Mouse (Mus musculus) layer of hippocampus, adult 2 months (tissue): ENCODE results near the gene Ttc19. TPM values are rescaled to one million over a fixed set of nuclear protein-coding genes. Genes with fewer than 3 reads are reported as not detected.
"Not testable (repeated sequence)": the region's sequence is repeated elsewhere in the genome, so short reads cannot be mapped to it uniquely, and the experiment has no call there.

Experiments used
- DNase-seq, 2 experiments: peaks; one replicate each; pipeline ENCODE4 v3.0.0; 2022; ENCODE audit warnings: low spot score in 2 of 2
- H3K27ac ChIP-seq: fragments of 200-600 bp; 2 replicates; pipeline ENCODE4 v1.8.1; 2022
- H3K4me3 ChIP-seq: fragments of 200-600 bp; 2 replicates; pipeline ENCODE4 v1.8.1; 2022; ENCODE audit warnings: mild to moderate bottlenecking
- CTCF ChIP-seq: fragments of 200-600 bp; conservative IDR thresholded peaks from 2 replicates; pipeline ENCODE4 v1.8.1; 2022; ENCODE audit warnings: antibody characterized with exemption, mild to moderate bottlenecking, moderate library complexity
- total RNA-seq, 2 experiments: library from RNA; stranded (reverse); gene quantifications; 2 replicates each; pipeline ENCODE4 v1.2.3; 2021

The Ttc19 gene
- total RNA-seq, 2 experiments from 2014 or later = 87.3 to 91.7 TPM

DNA sequence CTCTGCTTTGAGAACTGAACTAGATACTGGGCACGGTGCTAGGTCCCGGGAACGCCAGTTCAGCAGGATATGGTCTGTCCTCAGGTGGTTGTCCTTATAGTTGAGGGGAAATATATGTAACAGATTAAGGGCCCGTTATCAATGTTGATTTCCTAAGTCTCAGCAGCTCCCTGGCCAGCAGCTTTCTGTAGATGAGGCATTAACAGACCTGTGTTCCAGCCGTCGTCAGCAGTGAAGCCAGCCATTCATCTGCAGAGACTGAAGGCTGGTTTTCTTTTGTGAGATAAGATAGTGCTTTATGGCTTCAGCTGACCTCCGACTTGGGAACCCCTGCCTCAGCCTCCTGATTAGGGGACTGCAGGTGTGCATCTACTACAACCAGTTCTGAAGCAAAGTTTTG, 17.3 kb upstream of the Ttc19 start:
- DNase-seq = no peak
- TF ChIP-seq CTCF = no peak
- no peak overlapping the region for H3K4me3 ChIP-seq
- H3K27ac ChIP-seq = peak overlapping the region; percentile 3; the same call in 1 of the 2 replicates

DNA sequence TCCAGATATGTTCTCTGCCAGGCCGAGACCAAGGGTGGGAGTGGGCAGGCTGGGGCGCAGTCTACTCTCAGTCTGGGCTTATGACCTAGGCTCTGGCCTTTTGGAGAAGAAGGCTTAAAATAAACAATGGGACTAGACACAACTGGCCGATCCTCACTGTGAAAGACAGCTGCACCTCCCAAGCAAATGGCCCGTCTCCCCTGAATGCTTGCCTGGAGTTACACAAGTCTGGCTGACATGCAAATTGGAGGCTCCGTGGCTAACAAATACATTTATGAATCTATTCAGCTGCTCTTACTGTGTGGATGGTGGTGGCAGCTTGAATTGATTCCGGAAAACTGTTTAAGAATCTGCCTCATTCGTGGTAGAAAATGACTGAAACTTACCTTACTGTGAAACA, 15.6 kb upstream of the Ttc19 start:
- peak overlapping the region; percentile 40; the same call in 1 of the 2 replicates for H3K27ac ChIP-seq
- TF ChIP-seq CTCF = no peak
- no peak overlapping the region for H3K4me3 ChIP-seq
- DNase-seq = no peak

DNA sequence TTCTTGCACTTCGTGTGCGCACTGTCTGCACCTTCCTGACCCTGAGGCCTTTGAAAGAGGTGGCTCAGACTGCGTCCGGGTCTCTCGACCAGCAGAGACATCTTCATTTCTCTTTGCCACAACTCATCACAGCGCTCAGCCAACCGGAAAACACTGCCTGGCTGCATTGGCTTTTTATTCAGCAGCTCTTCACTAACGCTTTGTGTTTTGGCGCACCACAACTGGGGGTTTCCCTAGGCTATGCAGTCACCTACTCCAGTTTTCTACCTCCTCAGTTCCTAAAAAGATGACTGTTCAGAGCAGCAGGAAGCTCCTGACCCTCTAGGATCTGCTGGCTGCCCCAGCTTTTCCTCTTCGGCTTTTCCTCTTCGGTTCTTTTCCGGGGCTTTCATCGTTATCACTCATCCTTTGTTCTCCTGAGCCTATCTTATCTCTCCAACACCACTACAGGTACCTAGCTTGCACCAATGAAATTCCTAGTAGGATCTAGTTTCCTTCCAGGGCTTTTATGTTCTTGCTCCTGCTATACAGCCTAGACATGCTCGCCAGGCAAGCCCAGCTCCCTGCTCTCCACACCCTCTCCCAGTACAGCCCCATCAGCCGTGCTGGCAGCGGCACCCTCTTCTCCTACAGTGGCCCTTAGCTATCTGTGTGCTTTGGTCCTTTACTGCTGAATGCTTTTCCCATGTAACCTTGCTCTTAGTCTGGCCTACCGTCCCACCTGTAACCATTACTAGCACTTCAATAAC, 14.6 kb upstream of the Ttc19 start:
- no peak for DNase-seq
- Histone ChIP-seq H3K27ac (no peak overlapping the region), H3K4me3 (no peak overlapping the region)
- no peak for TF ChIP-seq CTCF

DNA sequence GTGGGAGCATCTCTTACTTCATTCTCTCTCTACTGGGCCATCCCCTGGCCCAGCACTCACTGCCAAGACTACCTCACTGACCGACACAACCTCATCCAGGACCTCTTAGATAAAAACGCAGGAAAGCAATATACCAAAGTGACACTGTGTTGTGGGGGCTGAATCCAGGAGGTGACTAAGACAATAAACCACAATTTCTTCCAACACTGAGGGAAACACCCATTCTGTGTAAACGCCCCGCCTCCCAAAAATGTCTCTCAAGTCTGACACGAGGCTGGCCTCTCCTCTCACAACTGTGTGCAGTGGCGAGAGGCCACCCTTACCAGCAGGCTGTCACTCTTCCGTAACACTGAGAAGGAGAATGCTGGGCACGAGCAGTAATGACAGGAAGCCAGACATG, 12.9 kb upstream of the Ttc19 start:
- TF ChIP-seq CTCF = no peak
- no peak for DNase-seq
- no peak overlapping the region for H3K4me3 ChIP-seq
- H3K27ac ChIP-seq = no peak overlapping the region

DNA sequence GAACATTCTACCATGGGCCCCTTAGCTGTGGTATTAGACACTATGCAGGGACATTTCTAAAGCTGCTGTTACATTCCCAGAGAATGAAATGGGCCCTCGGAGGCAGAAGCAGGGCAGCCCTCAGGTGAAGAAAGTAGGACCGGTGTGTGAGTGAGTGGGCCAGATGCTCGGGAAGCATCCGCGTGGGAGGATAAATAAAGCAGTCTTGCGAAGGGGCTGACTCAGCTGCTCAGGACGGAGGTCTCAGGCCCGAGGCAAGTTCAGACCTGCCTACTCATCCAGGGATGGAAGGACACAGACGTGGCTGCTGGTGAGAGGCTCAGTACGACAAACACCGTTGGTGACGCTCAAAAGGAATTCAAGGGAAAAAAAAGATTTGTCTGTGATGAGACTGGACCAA, 12.2 kb upstream of the Ttc19 start:
- Histone ChIP-seq H3K4me3 (no peak overlapping the region), H3K27ac (no peak overlapping the region)
- DNase-seq = no peak
- no peak for TF ChIP-seq CTCF

DNA sequence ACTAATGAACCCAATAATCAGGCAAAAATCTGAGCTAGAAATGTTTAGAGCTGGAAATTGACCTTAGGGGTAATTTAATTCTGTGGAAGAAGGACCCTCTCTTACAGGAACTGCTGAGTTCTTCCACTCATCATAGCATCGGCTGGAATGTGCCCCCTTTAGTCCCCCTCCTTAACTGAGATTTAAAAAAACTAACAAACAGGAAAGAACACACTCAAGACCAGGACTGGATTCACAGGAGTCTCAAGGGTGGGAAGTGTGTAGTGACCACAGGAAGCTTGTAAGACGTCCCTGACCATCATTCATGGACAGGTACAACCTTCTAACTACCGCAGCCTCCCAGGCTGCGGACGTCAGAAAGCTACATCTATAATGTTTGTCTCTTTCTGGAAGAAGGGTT, 10.4 kb upstream of the Ttc19 start:
- no peak for TF ChIP-seq CTCF

DNA sequence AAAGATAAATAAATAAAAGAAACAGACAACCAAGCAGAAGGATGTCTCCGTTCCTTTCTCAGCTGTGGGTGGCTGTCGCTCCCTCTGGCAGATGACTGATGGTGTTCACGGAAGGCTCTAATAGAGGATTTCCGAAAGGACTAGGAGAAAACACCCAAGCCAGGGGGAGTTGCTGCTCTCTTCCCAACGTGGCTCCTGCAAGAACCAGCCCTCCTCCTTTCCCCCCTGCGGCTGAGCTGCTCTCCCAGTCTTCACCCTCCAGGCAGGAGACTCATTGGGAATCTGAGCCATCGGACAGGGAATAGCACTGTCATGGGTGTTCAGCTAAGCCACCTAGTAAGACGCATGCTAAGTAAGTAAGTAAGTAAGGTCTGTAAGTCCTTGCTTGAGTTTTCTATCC, 4.2 kb upstream of the Ttc19 start:
- Histone ChIP-seq H3K27ac (no peak overlapping the region), H3K4me3 (no peak overlapping the region)
- TF ChIP-seq CTCF = no peak
- DNase-seq = no peak

More for the DNA sequence above, 10.4 kb upstream of the Ttc19 start:
- H3K27ac ChIP-seq = no peak overlapping the region
- no peak for DNase-seq
- H3K4me3 ChIP-seq = no peak overlapping the region

DNA sequence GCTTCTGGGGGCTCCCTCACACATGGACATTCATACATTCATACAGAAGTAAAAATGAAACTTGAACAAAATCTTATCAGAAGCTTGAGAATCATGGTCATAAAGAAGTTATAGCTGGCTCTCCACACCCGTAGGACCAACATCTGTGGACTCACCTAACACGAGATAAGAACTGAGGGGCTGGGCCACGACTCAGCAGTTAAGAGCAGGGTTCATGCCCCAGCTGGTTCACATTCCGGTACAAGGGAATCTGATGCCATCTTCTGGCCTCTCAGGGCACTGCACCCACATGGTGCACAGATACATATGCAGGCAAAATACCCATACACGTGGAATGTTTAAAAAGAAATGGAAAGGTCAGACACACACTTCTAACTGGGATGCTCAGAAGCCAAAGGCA, 3.2 kb upstream of the Ttc19 start:
- TF ChIP-seq CTCF = peak; percentile 81

DNA sequence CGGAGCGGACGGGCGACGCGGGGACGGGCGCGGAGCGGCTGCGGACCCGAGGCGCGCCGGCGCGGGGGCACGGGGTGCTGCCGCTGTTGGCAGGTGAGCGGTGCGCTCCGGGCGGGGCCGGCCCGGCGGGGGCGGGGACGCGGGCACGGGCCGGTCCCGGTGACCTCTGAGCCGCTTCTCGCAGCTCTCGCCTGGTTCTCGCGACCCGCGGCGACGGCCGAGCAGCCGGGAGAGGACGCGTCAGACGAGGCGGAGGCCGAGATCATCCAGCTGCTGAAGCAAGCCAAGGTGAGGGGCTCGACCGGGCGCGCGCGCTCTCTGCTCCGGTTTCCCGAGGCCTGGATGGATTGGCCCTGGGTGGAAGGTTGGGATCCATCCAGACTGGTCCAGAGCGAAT, 326 bp downstream of the Ttc19 start:
- peak overlapping the region; percentile 90 for H3K27ac ChIP-seq
- peak overlapping the region; percentile 96 for H3K4me3 ChIP-seq
- no peak for TF ChIP-seq CTCF
- peak; percentile 16 to 35 for DNase-seq

More for the DNA sequence above, 3.2 kb upstream of the Ttc19 start:
- DNase-seq = peak in 1 of 2 experiments; percentile 31
- H3K4me3 ChIP-seq = no peak overlapping the region
- no peak overlapping the region for H3K27ac ChIP-seq

DNA sequence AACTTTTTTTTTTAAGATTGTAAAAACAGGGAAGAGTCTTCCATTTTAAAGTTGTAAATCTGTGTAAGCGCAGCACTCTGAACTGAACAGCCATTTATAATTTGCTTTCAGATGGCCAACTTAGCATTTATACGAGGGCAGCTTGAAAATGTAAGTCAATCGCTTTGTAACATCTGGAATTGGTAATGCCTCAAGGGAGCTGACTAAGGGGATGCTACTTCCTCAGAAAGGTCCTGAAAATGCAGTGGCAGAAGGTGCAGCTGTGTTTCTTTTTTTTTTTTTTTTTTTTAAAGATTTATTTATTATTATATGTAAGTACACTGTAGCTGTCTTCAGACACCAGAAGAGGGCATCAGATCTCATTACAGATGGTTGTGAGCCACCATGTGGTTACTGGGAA, 2.7 kb downstream of the Ttc19 start:
- H3K27ac ChIP-seq, H3K4me3 ChIP-seq, DNase-seq: not testable (repeated sequence)
- TF ChIP-seq CTCF = peak; percentile 30

DNA sequence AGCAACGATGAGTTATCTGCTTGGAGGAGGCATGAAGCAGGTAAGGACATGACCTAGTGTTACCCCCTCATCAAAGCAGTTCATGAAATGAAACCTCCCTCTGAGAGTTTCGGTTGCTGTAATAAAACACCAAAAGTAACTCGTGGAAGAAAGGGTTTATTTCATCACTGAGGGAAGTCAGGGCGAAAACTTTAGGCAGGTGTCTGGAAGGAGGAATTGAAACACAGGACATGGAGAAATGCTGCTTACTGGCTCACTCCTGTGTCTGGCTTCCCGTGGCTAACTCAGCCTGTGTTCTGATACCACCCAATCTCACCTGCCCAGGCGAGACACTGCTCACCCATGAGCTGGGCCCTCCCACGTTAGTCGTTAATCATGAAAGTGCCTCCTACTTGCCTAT, 3.7 kb downstream of the Ttc19 start:
- TF ChIP-seq CTCF = no peak
- Histone ChIP-seq H3K27ac (no peak overlapping the region), H3K4me3 (no peak overlapping the region)
- DNase-seq = no peak

DNA sequence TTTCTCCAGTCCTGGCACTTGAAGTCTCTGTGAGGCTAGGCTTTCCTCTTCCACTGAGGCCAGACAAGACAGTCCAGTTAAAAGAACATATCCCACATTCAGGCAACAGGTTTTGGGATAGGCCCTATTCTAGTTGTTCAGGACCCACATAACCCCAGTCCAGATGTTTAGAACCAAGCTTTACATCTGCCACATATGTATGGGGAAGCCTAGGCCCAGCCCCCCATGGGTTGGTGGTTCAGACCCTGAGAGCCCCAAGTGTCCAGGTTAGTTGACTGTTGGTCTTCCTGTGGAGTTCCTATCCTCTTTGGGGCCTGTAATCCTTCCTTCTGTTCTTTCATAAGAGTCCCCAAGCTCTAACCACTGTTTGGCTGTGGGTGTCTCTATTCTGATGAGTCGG, 6.4 kb downstream of the Ttc19 start:
- Histone ChIP-seq H3K4me3 (no peak overlapping the region), H3K27ac (no peak overlapping the region)
- no peak for DNase-seq
- no peak for TF ChIP-seq CTCF

DNA sequence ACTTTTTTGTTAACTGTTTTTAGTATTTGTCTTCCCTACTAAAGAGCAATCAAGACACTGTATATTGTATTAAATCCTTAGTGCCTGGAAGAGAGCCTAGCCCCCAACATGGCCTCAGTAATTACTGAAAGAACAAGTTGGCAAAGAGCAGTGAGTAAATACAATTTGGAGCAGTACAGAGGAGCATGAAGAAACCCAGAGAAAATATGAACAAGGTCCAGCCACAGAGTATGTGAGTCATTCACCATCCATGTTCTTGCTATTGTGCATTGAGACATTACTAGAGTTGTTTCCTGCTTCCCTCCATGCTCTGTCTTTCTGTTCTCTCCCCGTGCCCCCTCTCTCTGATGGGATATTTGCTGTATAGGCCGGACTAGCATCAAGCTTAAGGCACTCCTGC, 12.8 kb downstream of the Ttc19 start:
- Histone ChIP-seq H3K4me3 (no peak overlapping the region), H3K27ac (no peak overlapping the region)
- TF ChIP-seq CTCF = no peak
- DNase-seq = no peak

DNA sequence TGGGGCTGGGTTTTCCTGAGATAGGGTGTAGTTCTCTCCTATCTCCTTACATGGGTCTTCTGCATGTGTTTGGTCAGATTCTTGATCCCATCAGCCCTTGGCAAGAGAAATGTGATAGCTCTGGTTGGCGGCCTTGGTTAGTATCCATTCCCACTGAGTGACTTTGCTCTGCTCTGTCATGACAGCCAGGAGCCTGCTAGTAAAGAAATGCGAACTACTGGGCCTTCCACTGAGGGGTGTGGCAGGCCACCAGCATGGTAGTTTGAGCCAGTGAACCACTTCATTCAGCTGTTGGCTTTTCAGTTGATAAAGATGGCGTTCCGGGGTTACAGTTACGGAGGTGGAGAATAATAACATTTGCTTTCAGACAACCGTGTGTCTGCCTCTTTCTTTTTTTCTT, 17.6 kb downstream of the Ttc19 start:
- H3K4me3 ChIP-seq = no peak overlapping the region
- no peak overlapping the region for H3K27ac ChIP-seq
- no peak for TF ChIP-seq CTCF
- no peak for DNase-seq
